ENCODE assay signal across 10 mouse cellular contexts in genomic region chr1:165321393-165321861, GRCm38 (mm10). TPM values are rescaled to one million over a fixed set of nuclear protein-coding genes. Genes with fewer than 3 reads are reported as not detected.
DNase-seq lines count a peak whose midpoint lies in the region; ATAC-seq lines count a peak whose summit lies in the region.
"Had no signal": no experiment of that assay in that cellular context is flagged by ENCODE, and none has a peak within 500 bp of the region (broad histone marks: within the 10 kb centered on the region; RNA-seq: fewer than 3 reads in every experiment).

No protein-coding gene starts in this region.

- H3K4me1 ChIP-seq in heart, embryonic 16.5 days (ENCODE audit: control insufficient read depth, insufficient read depth, low read length) = peaks cover 11% of the 10 kb centered on the region; the same call in 1 of the 2 replicates
- no peaks in the 10 kb centered on the region for H3K4me1 ChIP-seq in midbrain, embryonic 13.5 days (replicated peaks)
- H3K4me1 ChIP-seq: limb, embryonic 13.5 days had no signal

- 48% methylated on average over 13 of the region's 13 CpGs for WGBS in heart, embryonic 16.5 days
- WGBS in midbrain, embryonic 13.5 days = 96% methylated on average over 13 of the region's 13 CpGs

- no peak overlapping the region for H3K4me3 ChIP-seq in heart, embryonic 16.5 days (ENCODE audit: low read length)
- no peak overlapping the region for H3K4me3 ChIP-seq in midbrain, embryonic 13.5 days (replicated peaks)
- H3K4me3 ChIP-seq: hindbrain, embryonic 13.5 days; limb, embryonic 13.5 days had no signal

- peak; percentile 71 for ATAC-seq in heart, embryonic 16.5 days (replicated peaks; ENCODE audit: extremely low read depth, insufficient read depth, low FRiP score)
- ATAC-seq in midbrain, embryonic 13.5 days = no peak

- no peaks in the 10 kb centered on the region for H3K9me3 ChIP-seq in heart, embryonic 16.5 days (replicated peaks; ENCODE audit: control insufficient read depth, low read length)
- H3K9me3 ChIP-seq in midbrain, embryonic 13.5 days = no peaks in the 10 kb centered on the region
- H3K9me3 ChIP-seq: hindbrain, embryonic 13.5 days; limb, embryonic 13.5 days had no signal

- no peaks in the 10 kb centered on the region for H3K36me3 ChIP-seq in heart, embryonic 16.5 days (ENCODE audit: control insufficient read depth, insufficient read depth)
- peaks cover 81% of the 10 kb centered on the region for H3K36me3 ChIP-seq in midbrain, embryonic 13.5 days

- H3K4me2 ChIP-seq in heart, embryonic 16.5 days (ENCODE audit: low read depth, low read length) = 0 out of 2 replicates have a peak overlapping the region, but pooled peaks have one; percentile 21
- no peak overlapping the region for H3K4me2 ChIP-seq in midbrain, embryonic 13.5 days (replicated peaks)
- H3K4me2 ChIP-seq: hindbrain, embryonic 13.5 days; limb, embryonic 13.5 days had no signal

- no peaks in the 10 kb centered on the region for H3K27me3 ChIP-seq in heart, embryonic 16.5 days (ENCODE audit: control insufficient read depth, insufficient read depth, low read length)
- H3K27me3 ChIP-seq in midbrain, embryonic 13.5 days = no peaks in the 10 kb centered on the region
- H3K27me3 ChIP-seq: hindbrain, embryonic 13.5 days; limb, embryonic 13.5 days had no signal

- no peak overlapping the region for H3K9ac ChIP-seq in heart, embryonic 16.5 days (ENCODE audit: low read length)
- no peak overlapping the region for H3K9ac ChIP-seq in midbrain, embryonic 13.5 days (replicated peaks)
- H3K9ac ChIP-seq: hindbrain, embryonic 13.5 days; limb, embryonic 13.5 days had no signal

- peak overlapping the region; percentile 59 for H3K27ac ChIP-seq in heart, embryonic 16.5 days (ENCODE audit: low read length)
- H3K27ac ChIP-seq in midbrain, embryonic 13.5 days = no peak overlapping the region
- H3K27ac ChIP-seq: hindbrain, embryonic 13.5 days; limb, embryonic 13.5 days had no signal

- DNase-seq in adrenal gland, adult (ENCODE audit: inconsistent age in 2 of 2, low spot score in 1 of 2) = peak; percentile 12 to 29
- DNase-seq in adrenal gland, postnatal 36 days = no peak
- peak; percentile 10 for DNase-seq in left cerebral cortex, postnatal 4 days
- no peak for DNase-seq in left cerebral cortex, postnatal 36 days (ENCODE audit: low spot score in 2 of 2)
- peak; percentile 27 for DNase-seq in ovary, postnatal 14 days (ENCODE audit: low spot score)
- DNase-seq in frontal cortex, postnatal 36 days (ENCODE audit: low spot score in 2 of 2) = no peak

- intact Hi-C loops in left cerebral cortex, postnatal 4 days (cut with DNase I) = loop anchor here (5.0 kb wide), 1 partner anchor 84 kb away; the partner anchor contains the start of gene Tiprl
- intact Hi-C loops in left cerebral cortex, postnatal 36 days (cut with DNase I) = loop anchor here (5.0 kb wide), 1 partner anchor 84 kb away; the partner anchor contains the start of gene Tiprl

RNA-seq across cellular contexts. Expression of gene Gpr161, which starts 25.8 kb away (rescaled TPM):
- total RNA-seq in adrenal gland, postnatal 36 days (2021) = 1 to 10 TPM in 1 of 2 experiments, under 1 TPM in 1; 0.76 to 1.1 TPM
- 10 to 100 TPM; 53.8 to 56.9 TPM for total RNA-seq in left cerebral cortex, postnatal 4 days (2021)
- total RNA-seq in left cerebral cortex, postnatal 36 days (2021) = 1 to 10 TPM; 6.5 to 8.5 TPM
- polyA plus RNA-seq in heart, embryonic 16.5 days (2015; fragmentation: Nextera tagmentation; extraction: Ambion mirVana) = 0.55 and 0.59 TPM in 2 replicates
- polyA plus RNA-seq in midbrain, embryonic 13.5 days (2015; fragmentation: Nextera tagmentation; extraction: Ambion mirVana) = 3.9 and 4.4 TPM in 2 replicates

Comparison
In these comparisons a context has a peak if more than half of its experiments do, and no peak if none do; other contexts are left out.
1. DNase-seq: peak in adrenal gland, adult (2 of 2), left cerebral cortex, postnatal 4 days (single experiment) and ovary, postnatal 14 days (single experiment); none in adrenal gland, postnatal 36 days (0 of 2), left cerebral cortex, postnatal 36 days (0 of 2) and frontal cortex, postnatal 36 days (0 of 2).
2. RNA of gene Gpr161, which starts 25.8 kb away (total RNA-seq): 53.8 to 56.9 TPM in left cerebral cortex, postnatal 4 days; 6.5 to 8.5 TPM in left cerebral cortex, postnatal 36 days and 0.76 to 1.1 TPM in adrenal gland, postnatal 36 days; every median in the first group is over 4 times any median in the second.